ENCODE assay signal across 18 mouse cellular contexts in genomic region chr16:18751885-18752499, GRCm38 (mm10). TPM values are rescaled to one million over a fixed set of nuclear protein-coding genes. Genes with fewer than 3 reads are reported as not detected.
DNase-seq lines count a peak whose midpoint lies in the region; ATAC-seq lines count a peak whose summit lies in the region.
"Had no signal": no experiment of that assay in that cellular context is flagged by ENCODE, and none has a peak within 500 bp of the region (broad histone marks: within the 10 kb centered on the region; RNA-seq: fewer than 3 reads in every experiment).

No protein-coding gene starts in this region.

- H3K36me3 ChIP-seq in heart, embryonic 12.5 days = no peaks in the 10 kb centered on the region
- H3K36me3 ChIP-seq in heart, embryonic 11.5 days (ENCODE audit: control insufficient read depth, insufficient read depth, low read length) = no peaks in the 10 kb centered on the region
- H3K36me3 ChIP-seq in lung, embryonic 15.5 days = no peaks in the 10 kb centered on the region
- H3K36me3 ChIP-seq: limb, embryonic 10.5 days; liver, embryonic 15.5 days had no signal

- H3K4me2 ChIP-seq in heart, embryonic 12.5 days = no peak overlapping the region
- no peak overlapping the region for H3K4me2 ChIP-seq in heart, embryonic 11.5 days
- H3K4me2 ChIP-seq in lung, embryonic 15.5 days = no peak overlapping the region
- H3K4me2 ChIP-seq: liver, embryonic 15.5 days; midbrain, embryonic 11.5 days had no signal

- DNase-seq in MN1 (ENCODE audit: low spot score) (peak; percentile 13), adipocyte (ENCODE audit: low spot score) (no peak)
- peak; percentile 50 for DNase-seq in lung, postnatal 36 days
- DNase-seq in urinary bladder, postnatal 10 days (ENCODE audit: low spot score) = no peak
- DNase-seq: cerebellum, postnatal 10 days; gastrocnemius, postnatal 36 days; heart, postnatal 10 days; kidney, postnatal 14 days; liver; thymus, adult 2 months had no signal

- no peaks in the 10 kb centered on the region for H3K9me3 ChIP-seq in heart, embryonic 12.5 days (replicated peaks)
- H3K9me3 ChIP-seq in heart, embryonic 11.5 days (replicated peaks; ENCODE audit: control insufficient read depth, low read length) = no peaks in the 10 kb centered on the region
- no peaks in the 10 kb centered on the region for H3K9me3 ChIP-seq in lung, embryonic 15.5 days
- H3K9me3 ChIP-seq: limb, embryonic 10.5 days; liver, embryonic 15.5 days had no signal

- 74% methylated on average over 10 of the region's 10 CpGs for WGBS in heart, embryonic 12.5 days
- 69% methylated on average over 10 of the region's 10 CpGs for WGBS in heart, embryonic 11.5 days (ENCODE audit: insufficient replicate concordance)
- WGBS in lung, embryonic 15.5 days = 47% methylated on average over 10 of the region's 10 CpGs

- H3K27me3 ChIP-seq in heart, embryonic 12.5 days (replicated peaks) = no peaks in the 10 kb centered on the region
- H3K27me3 ChIP-seq in heart, embryonic 11.5 days (ENCODE audit: control insufficient read depth, insufficient read depth, low read length) = no peaks in the 10 kb centered on the region
- no peaks in the 10 kb centered on the region for H3K27me3 ChIP-seq in lung, embryonic 15.5 days
- H3K27me3 ChIP-seq: liver, embryonic 15.5 days had no signal

- 0 out of 2 replicates have a peak, but pooled peaks have one; percentile 15 for ATAC-seq in heart, embryonic 12.5 days (ENCODE audit: insufficient number of reproducible peaks, low FRiP score)
- ATAC-seq in heart, embryonic 11.5 days (replicated peaks; ENCODE audit: insufficient number of reproducible peaks, low FRiP score, low TSS enrichment) = no peak
- peak; percentile 74 for ATAC-seq in lung, embryonic 15.5 days (ENCODE audit: borderline replicate concordance, extremely low read depth, low FRiP score, low TSS enrichment)
- ATAC-seq: hindbrain, postnatal 0 days; intestine, embryonic 16.5 days had no signal

- no peak overlapping the region for H3K9ac ChIP-seq in heart, embryonic 12.5 days
- H3K9ac ChIP-seq in heart, embryonic 11.5 days (ENCODE audit: low read depth, low read length) = no peak overlapping the region
- no peak overlapping the region for H3K9ac ChIP-seq in lung, embryonic 15.5 days
- H3K9ac ChIP-seq: liver, embryonic 15.5 days had no signal

- H3K4me3 ChIP-seq in heart, embryonic 12.5 days = no peak overlapping the region
- H3K4me3 ChIP-seq in heart, embryonic 11.5 days (ENCODE audit: low read depth, low read length) = no peak overlapping the region
- H3K4me3 ChIP-seq in lung, embryonic 15.5 days = no peak overlapping the region
- H3K4me3 ChIP-seq: limb, embryonic 10.5 days; liver, embryonic 15.5 days had no signal

- H3K4me1 ChIP-seq in heart, embryonic 12.5 days (replicated peaks) = no peaks in the 10 kb centered on the region
- H3K4me1 ChIP-seq in heart, embryonic 11.5 days (ENCODE audit: control insufficient read depth, insufficient read depth, low read length) = no peaks in the 10 kb centered on the region
- H3K4me1 ChIP-seq in lung, embryonic 15.5 days = peaks cover 15% of the 10 kb centered on the region
- H3K4me1 ChIP-seq: limb, embryonic 10.5 days; liver, embryonic 15.5 days had no signal

- no peak overlapping the region for H3K27ac ChIP-seq in heart, embryonic 12.5 days (ENCODE audit: poor library complexity, severe bottlenecking)
- no peak overlapping the region for H3K27ac ChIP-seq in heart, embryonic 11.5 days (ENCODE audit: low read depth, low read length)
- H3K27ac ChIP-seq in lung, embryonic 15.5 days = peak overlapping the region; percentile 39
- H3K27ac ChIP-seq: hindbrain, postnatal 0 days; limb, embryonic 10.5 days; liver, embryonic 15.5 days had no signal

RNA-seq across cellular contexts. Expression of gene Cldn5, which starts 24.7 kb away (rescaled TPM):
- polyA plus RNA-seq in heart, embryonic 12.5 days (2016; fragmentation: Nextera tagmentation; extraction: Ambion mirVana) = 5.3 and 6.4 TPM in 2 replicates
- polyA plus RNA-seq in heart, embryonic 11.5 days (2014; fragmentation: Nextera tagmentation; extraction: Ambion mirVana) = 4.4 and 6.6 TPM in 2 replicates
- 117 and 126 TPM in 2 replicates for polyA plus RNA-seq in lung, embryonic 15.5 days (2015; fragmentation: Nextera tagmentation; extraction: Ambion mirVana)

RNA-seq across cellular contexts. Expression of gene Ufd1, which starts 59.6 kb away (rescaled TPM):
- 71.7 and 73.0 TPM in 2 replicates for polyA plus RNA-seq in heart, embryonic 12.5 days (2016; fragmentation: Nextera tagmentation; extraction: Ambion mirVana)
- 63.6 and 70.5 TPM in 2 replicates for polyA plus RNA-seq in heart, embryonic 11.5 days (2014; fragmentation: Nextera tagmentation; extraction: Ambion mirVana)
- 92.2 and 94.1 TPM in 2 replicates for polyA plus RNA-seq in lung, embryonic 15.5 days (2015; fragmentation: Nextera tagmentation; extraction: Ambion mirVana)

RNA-seq across cellular contexts. Expression of gene Cdc45, which starts 59.8 kb away (rescaled TPM):
- polyA plus RNA-seq in heart, embryonic 12.5 days (2016; fragmentation: Nextera tagmentation; extraction: Ambion mirVana) = 38.6 and 38.9 TPM in 2 replicates
- 39.7 and 41.5 TPM in 2 replicates for polyA plus RNA-seq in heart, embryonic 11.5 days (2014; fragmentation: Nextera tagmentation; extraction: Ambion mirVana)
- polyA plus RNA-seq in lung, embryonic 15.5 days (2015; fragmentation: Nextera tagmentation; extraction: Ambion mirVana) = 56.5 and 59.3 TPM in 2 replicates

Comparison
In these comparisons a context has a peak if more than half of its experiments do, and no peak if none do; other contexts are left out.
1. DNase-seq: peak in MN1 (single experiment) and lung, postnatal 36 days (single experiment); none in urinary bladder, postnatal 10 days (single experiment) and adipocyte (single experiment).
2. RNA of gene Cldn5, which starts 24.7 kb away (polyA plus RNA-seq): 117 to 126 TPM in lung, embryonic 15.5 days; 4.4 to 6.6 TPM in heart, embryonic 11.5 days and 5.3 to 6.4 TPM in heart, embryonic 12.5 days; every median in the first group is over 10 times any median in the second.